Mouse (Mus musculus) E14TG2a.4 (cell line): ENCODE data around the gene Car10.

Source experiments
- H3K27me3 ChIP-seq: 2 replicates; pipeline ENCODE4 v1.6.1; 2014; ENCODE audit warnings: low read length, control low read depth; ENCODE audit not compliant: insufficient read depth
- H3K36me3 ChIP-seq: 2 replicates; pipeline ENCODE4 v1.6.1; 2014; ENCODE audit warnings: low read length, control low read depth; ENCODE audit not compliant: insufficient read depth
- H3K4me1 ChIP-seq: replicated peaks from 2 replicates; pipeline ENCODE4 v1.6.1; 2014; ENCODE audit warnings: low read depth, low read length, control low read depth
- H3K4me3 ChIP-seq: replicated peaks from 2 replicates; pipeline ENCODE4 v1.5.1; 2014; ENCODE audit warnings: mild to moderate bottlenecking, low read length
- H3K9me3 ChIP-seq: 2 replicates; pipeline ENCODE4 v1.6.1; 2014; ENCODE audit warnings: low read length, control low read depth
- CTCF ChIP-seq: conservative IDR thresholded peaks from 2 replicates; pipeline ENCODE4 v1.5.1; 2014; ENCODE audit warnings: low read length
- NANOG ChIP-seq: IDR thresholded peaks from 2 replicates; pipeline ENCODE4 v1.6.1; 2014; ENCODE audit warnings: borderline replicate concordance, low read length, mixed read lengths
- POU5F1 ChIP-seq: IDR thresholded peaks from 2 replicates; pipeline ENCODE4 v1.6.1; 2014; ENCODE audit warnings: low read length, borderline replicate concordance

Car10 gene

GRCm38 (mm10) chr11:93447566-93447965 is 349.7 kb downstream of the Car10 start:
- no peaks in the 10 kb centered on the region for H3K36me3 ChIP-seq
- TF ChIP-seq CTCF (no peak), POU5F1 (no peak), NANOG (no peak)
- no peak overlapping the region for H3K4me3 ChIP-seq
- H3K9me3 ChIP-seq, result no peaks in the 10 kb centered on the region
- H3K27me3 ChIP-seq, result no peaks in the 10 kb centered on the region
- no peaks in the 10 kb centered on the region for H3K4me1 ChIP-seq

DNA sequence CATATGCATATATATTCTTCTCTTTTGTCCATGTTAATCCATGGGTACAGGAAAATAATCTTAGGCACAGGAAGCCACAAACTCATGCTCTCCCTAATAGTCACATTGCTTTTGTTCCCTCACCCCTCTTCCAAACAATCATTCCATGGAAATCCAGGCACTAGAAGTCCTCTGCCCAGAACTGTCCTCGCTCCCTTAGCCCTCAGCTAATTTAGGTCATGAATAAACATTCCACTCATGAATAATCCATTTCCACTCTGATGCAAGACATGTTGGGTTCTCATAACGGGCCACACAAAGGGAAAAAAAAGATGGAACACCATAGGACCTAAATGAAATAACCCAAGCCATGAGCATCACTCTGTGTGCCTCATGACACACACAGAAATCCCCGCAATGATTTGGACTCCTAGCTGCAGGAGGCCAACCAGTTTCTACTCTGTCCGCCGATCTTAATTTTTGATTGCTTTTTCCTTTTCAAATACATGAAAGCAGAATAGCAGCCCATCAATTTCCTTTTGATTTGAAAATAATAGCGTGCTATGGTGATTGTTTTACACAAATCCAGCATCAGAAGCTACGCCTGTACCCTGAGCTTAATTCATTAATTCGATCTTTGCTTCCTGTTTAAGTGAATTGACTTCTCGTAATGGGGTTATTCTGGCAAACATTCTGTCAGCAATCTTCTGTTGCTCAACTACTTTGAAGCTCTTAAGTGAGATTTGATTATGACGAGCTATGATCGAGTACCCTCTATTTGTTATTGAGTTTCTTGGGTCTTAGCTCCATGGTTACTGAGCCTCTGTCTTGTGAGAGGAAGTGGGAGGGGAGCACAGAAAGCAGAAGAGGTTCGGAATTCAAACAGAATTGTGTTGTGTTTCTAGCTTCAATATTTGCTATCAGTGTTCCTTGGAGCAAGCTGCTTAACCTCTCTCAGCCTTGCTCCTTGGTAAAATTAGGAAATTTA is 350.7 kb downstream of the Car10 start:
- Histone ChIP-seq H3K4me1 (no peaks in the 10 kb centered on the region), H3K9me3 (no peaks in the 10 kb centered on the region), H3K36me3 (no peaks in the 10 kb centered on the region), H3K27me3 (no peaks in the 10 kb centered on the region), H3K4me3 (no peak overlapping the region)
- TF ChIP-seq NANOG, result no peak
- TF ChIP-seq POU5F1, result no peak
- TF ChIP-seq CTCF, result no peak

DNA sequence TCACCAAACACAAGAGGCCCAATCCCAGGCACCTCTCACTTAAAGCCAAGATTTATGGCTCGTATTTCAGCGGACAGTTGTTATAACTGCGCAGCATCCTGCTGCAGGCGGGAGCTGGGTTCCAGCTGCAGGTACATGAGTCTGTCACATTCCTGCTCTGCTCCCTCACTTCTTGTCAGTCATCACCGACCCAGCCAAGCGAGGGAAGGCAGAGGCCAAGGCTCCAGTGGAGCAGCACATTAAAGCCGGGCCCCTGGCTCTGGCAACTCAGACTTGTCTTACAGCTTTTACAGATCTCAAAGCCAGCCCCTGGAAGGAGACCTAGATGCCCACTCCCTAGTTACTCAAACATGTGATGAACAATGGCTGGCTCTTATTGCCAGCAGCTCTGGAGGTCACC is 352.7 kb downstream of the Car10 start:
- no peaks in the 10 kb centered on the region for H3K27me3 ChIP-seq
- H3K9me3 ChIP-seq, result no peaks in the 10 kb centered on the region
- TF ChIP-seq NANOG, result no peak
- TF ChIP-seq CTCF, result no peak
- TF ChIP-seq POU5F1, result no peak
- no peak overlapping the region for H3K4me3 ChIP-seq
- H3K36me3 ChIP-seq, result no peaks in the 10 kb centered on the region
- H3K4me1 ChIP-seq, result no peaks in the 10 kb centered on the region

DNA sequence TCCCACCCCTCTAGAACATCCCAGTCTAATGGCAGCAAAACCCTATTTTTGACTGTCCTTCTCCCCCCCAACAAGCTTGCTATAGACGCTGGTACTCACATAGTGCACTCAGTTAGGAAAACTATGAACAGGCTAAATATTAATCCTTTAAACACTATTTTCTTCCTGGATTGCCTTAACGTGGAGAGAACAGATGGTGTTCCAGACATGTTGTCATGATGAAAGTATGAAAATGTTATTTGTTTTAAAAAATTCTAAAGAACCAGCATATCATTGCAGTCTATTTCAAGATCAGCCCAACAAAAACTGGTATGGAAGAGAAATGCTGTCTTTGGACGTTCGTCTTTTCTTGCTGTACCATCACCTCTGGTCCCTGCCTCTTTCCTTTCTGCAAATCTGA is 368.4 kb downstream of the Car10 start:
- Histone ChIP-seq H3K4me1 (no peaks in the 10 kb centered on the region), H3K36me3 (no peaks in the 10 kb centered on the region), H3K9me3 (peaks cover 8% of the 10 kb centered on the region), H3K4me3 (no peak overlapping the region), H3K27me3 (no peaks in the 10 kb centered on the region; the same call in 1 of the 2 replicates)
- TF ChIP-seq NANOG, result no peak
- TF ChIP-seq POU5F1, result no peak
- TF ChIP-seq CTCF, result no peak

- TF ChIP-seq CTCF (no peak), POU5F1 (no peak), NANOG (no peak)
- no peaks in the 10 kb centered on the region for H3K36me3 ChIP-seq
These were observed 369.9 kb downstream of the Car10 start for GRCm38 (mm10) chr11:93467711-93468110.

GRCm38 (mm10) chr11:93470771-93471170 is 372.9 kb downstream of the Car10 start:
- Histone ChIP-seq H3K4me1 (no peaks in the 10 kb centered on the region), H3K9me3 (no peaks in the 10 kb centered on the region), H3K36me3 (no peaks in the 10 kb centered on the region), H3K27me3 (no peaks in the 10 kb centered on the region; the same call in 1 of the 2 replicates), H3K4me3 (no peak overlapping the region)
- TF ChIP-seq NANOG (no peak), CTCF (no peak), POU5F1 (no peak)

More at GRCm38 (mm10) chr11:93467711-93468110, 369.9 kb downstream of the Car10 start:
- Histone ChIP-seq H3K27me3 (no peaks in the 10 kb centered on the region; the same call in 1 of the 2 replicates), H3K4me1 (no peaks in the 10 kb centered on the region), H3K4me3 (no peak overlapping the region), H3K9me3 (peaks cover 8% of the 10 kb centered on the region)

DNA sequence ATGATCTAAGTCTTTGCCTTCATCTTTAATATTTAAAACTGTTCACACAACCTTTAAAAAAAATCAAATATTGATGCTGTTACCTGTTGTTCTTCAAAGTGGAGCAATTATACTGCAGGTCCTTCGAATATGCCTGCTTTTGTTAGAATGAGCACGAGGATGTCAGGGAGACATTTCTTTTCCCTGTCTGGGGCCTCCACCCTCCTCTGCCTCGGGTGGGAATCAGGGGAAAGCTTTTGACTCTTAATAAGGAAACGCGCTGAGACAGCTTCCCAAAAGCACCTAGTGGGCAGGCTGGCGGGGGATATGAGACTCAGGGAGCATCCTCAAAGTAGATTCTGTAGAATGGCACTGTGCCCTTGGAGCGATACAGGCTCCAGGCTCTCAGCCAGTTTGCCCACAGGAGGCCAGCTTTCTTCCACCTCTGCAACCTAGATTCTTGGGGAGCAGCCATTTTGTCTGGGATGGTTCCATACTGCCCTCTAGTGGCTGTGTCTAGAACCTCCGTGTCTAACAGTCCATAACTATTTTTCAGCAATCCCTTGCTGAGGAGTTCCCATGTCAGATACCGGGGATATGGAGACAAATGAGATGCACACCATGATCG is 373.8 kb downstream of the Car10 start:
- no peak for TF ChIP-seq NANOG
- TF ChIP-seq CTCF, result peak; percentile 74
- H3K9me3 ChIP-seq, result no peaks in the 10 kb centered on the region
- H3K4me1 ChIP-seq, result no peaks in the 10 kb centered on the region
- H3K4me3 ChIP-seq, result no peak overlapping the region
- H3K27me3 ChIP-seq, result no peaks in the 10 kb centered on the region; the same call in 1 of the 2 replicates
- no peaks in the 10 kb centered on the region for H3K36me3 ChIP-seq

DNA sequence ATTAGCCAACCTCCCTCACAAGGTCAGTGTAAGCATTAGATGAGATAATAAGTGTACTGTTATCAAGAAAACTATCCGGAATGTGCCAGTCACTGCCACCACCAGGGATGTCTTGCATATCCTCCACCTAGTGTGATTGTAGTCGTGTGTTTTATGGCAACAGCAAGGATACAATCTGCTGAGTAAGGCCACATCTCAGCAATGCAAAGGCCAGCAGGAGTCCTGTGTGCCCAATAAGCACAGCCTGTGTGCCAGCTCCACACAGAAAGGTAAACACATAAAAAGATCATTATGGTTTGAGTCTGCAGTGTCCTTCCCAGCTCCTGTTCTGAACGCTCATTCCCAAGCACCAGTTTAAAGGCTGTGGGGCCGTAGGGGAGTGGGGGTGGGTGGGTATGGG is 386.8 kb downstream of the Car10 start:
- no peaks in the 10 kb centered on the region for H3K4me1 ChIP-seq
- H3K9me3 ChIP-seq, result peaks cover 16% of the 10 kb centered on the region
- TF ChIP-seq NANOG, result no peak
- no peak for TF ChIP-seq CTCF
- no peak for TF ChIP-seq POU5F1
- no peaks in the 10 kb centered on the region for H3K27me3 ChIP-seq
- H3K36me3 ChIP-seq, result no peaks in the 10 kb centered on the region
- no peak overlapping the region for H3K4me3 ChIP-seq
